Mouse (Mus musculus): Measurements from ENCODE around the gene Coro1c. TPM values are rescaled to one million over a fixed set of nuclear protein-coding genes. Genes with fewer than 3 reads are reported as not detected.

The Coro1c gene
- total and polyA plus RNA-seq, 3 experiments, result 66.1 to 87.4 (median 69.9) TPM

DNA sequence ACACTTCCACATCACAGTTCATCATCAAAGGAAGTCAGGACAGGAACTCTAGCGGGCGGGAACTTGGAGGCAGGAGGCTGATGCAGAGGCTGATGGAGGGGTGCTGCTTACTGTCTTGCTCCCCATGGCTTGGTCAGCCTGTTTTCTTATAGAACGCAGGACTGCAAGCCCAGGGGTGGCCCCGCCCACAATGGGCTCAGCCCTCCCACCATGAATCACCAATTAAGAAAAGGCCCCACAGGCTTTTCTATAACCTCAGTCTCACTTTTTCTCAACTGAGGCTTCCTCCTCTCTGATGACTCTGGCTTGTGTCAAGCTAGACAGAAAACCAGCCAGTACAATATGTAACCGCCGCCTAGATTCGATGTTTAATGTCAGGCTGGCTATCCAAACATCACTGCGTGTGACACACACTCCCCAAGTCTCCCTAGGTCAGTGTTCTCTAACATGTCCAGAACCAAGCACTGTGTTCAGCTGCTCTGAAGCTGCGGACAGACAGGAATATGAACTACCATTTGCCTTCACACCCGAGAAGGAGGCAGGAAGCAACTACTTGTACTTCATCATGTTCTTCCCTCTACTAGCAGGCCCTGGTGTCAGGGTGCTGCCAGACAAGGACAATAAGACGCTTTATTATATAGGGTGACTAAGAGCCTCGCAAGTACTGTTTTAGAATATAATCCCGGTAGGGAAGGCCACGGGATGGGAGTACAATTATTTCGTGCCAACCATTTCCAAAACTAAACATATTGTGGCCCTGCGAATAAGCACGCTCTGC, 1.4 kb downstream of the Coro1c start:
- Histone ChIP-seq H3K9ac (ENCODE audit: insufficient read depth, low read depth) (peak overlapping the region; percentile 61), H3K4me3 (replicated peaks in 1 of 3; ENCODE audit: low read depth in 2 of 3, low read length in 2 of 3, poor library complexity in 1 of 3) (peak overlapping the region; percentile 69 to 97 (median 79)), H3K27me3 (replicated peaks) (no peaks in the 10 kb centered on the region), H3K79me2 (replicated peaks; ENCODE audit: control insufficient read depth, extremely low read depth, insufficient read depth, poor library complexity, severe bottlenecking) (peaks cover 35% of the 10 kb centered on the region), H3K9me3 (replicated peaks; ENCODE audit: low read length) (no peaks in the 10 kb centered on the region), H3K36me3 (replicated peaks in 1 of 2; ENCODE audit: control insufficient read depth in 1 of 2, insufficient read depth in 1 of 2, low read length in 1 of 2) (peaks cover 0 to 11% of the 10 kb centered on the region in 2 experiments), H3K4me1 (ENCODE audit: control insufficient read depth in 1 of 2, insufficient read depth in 2 of 2) (peaks cover 8 to 53% of the 10 kb centered on the region in 2 experiments), H3K27ac (ENCODE audit: insufficient read depth, low read depth) (peak overlapping the region; percentile 18; the same call in 1 of the 2 replicates), H3K4me2 (ENCODE audit: insufficient read depth, low read depth, poor library complexity, severe bottlenecking) (peak overlapping the region; percentile 45)
- TF ChIP-seq SIN3A (IDR thresholded peaks at IDR 0.05; ENCODE audit: low read length) (peak; percentile 14; the same call in 1 of the 2 replicates), POLR2AphosphoS2 (IDR thresholded peaks at IDR 0.05; ENCODE audit: low read depth, low read length) (no peak)
- DNase-seq (ENCODE audit: extremely low read depth), result peak; percentile 51
- in situ Hi-C loops (cut with MboI; ENCODE audit: low pct_ligation_motif_present, low pct_unique_long_range_greater_than_20kb, low sequenced_read_pairs), result no loop called here
- dilution Hi-C loops (cut with MboI; ENCODE audit: extremely low pct_ligation_motif_present, extremely low pct_unique_long_range_greater_than_20kb, low sequenced_read_pairs), result no loop called here

GRCm38 (mm10) chr5:113904987-113905386, 3.6 kb downstream of the Coro1c start:
- in situ Hi-C loops (cut with MboI; ENCODE audit: low pct_ligation_motif_present, low pct_unique_long_range_greater_than_20kb, low sequenced_read_pairs), result no loop called here
- dilution Hi-C loops (cut with MboI; ENCODE audit: extremely low pct_ligation_motif_present, extremely low pct_unique_long_range_greater_than_20kb, low sequenced_read_pairs), result no loop called here
- Histone ChIP-seq H3K36me3 (replicated peaks in 1 of 2; ENCODE audit: control insufficient read depth in 1 of 2, insufficient read depth in 1 of 2, low read length in 1 of 2) (peaks cover 0 to 19% of the 10 kb centered on the region in 2 experiments), H3K79me2 (replicated peaks; ENCODE audit: control insufficient read depth, extremely low read depth, insufficient read depth, poor library complexity, severe bottlenecking) (peaks cover 39% of the 10 kb centered on the region), H3K4me1 (ENCODE audit: control insufficient read depth in 1 of 2, insufficient read depth in 2 of 2) (peaks cover 8 to 71% of the 10 kb centered on the region in 2 experiments), H3K4me2 (ENCODE audit: insufficient read depth, low read depth, poor library complexity, severe bottlenecking) (no peak overlapping the region), H3K9ac (ENCODE audit: insufficient read depth, low read depth) (no peak overlapping the region), H3K9me3 (replicated peaks; ENCODE audit: low read length) (no peaks in the 10 kb centered on the region), H3K27ac (ENCODE audit: insufficient read depth, low read depth) (no peak overlapping the region), H3K4me3 (replicated peaks in 1 of 3; ENCODE audit: low read depth in 2 of 3, low read length in 2 of 3, poor library complexity in 1 of 3) (no peak overlapping the region), H3K27me3 (replicated peaks) (no peaks in the 10 kb centered on the region)
- DNase-seq (ENCODE audit: extremely low read depth), result no peak
- no peak for TF ChIP-seq USF2 (conservative IDR thresholded peaks at IDR 0.05; ENCODE audit: low read depth, low read length)
- no peak for TF ChIP-seq RCOR1 (conservative IDR thresholded peaks at IDR 0.05; ENCODE audit: low read depth, low read length)
- no peak for TF ChIP-seq ETS1 (conservative IDR thresholded peaks at IDR 0.05; ENCODE audit: low read depth, low read length)
- TF ChIP-seq MXI1 (IDR thresholded peaks at IDR 0.05; ENCODE audit: low read depth, low read length), result no peak
- TF ChIP-seq ZC3H11A (IDR thresholded peaks at IDR 0.05; ENCODE audit: low read depth, low read length), result no peak
- TF ChIP-seq NRF1 (IDR thresholded peaks at IDR 0.05; ENCODE audit: low read depth, low read length), result no peak
- TF ChIP-seq TBP (conservative IDR thresholded peaks at IDR 0.05; ENCODE audit: low read depth, low read length), result no peak
- no peak for TF ChIP-seq POLR2A (IDR thresholded peaks at IDR 0.05; ENCODE audit: low read depth, low read length)
- no peak for TF ChIP-seq JUN (IDR thresholded peaks at IDR 0.05; ENCODE audit: insufficient read depth, low read depth, low read length)
- TF ChIP-seq USF1 (IDR thresholded peaks at IDR 0.05; ENCODE audit: low read depth, low read length), result no peak

DNA sequence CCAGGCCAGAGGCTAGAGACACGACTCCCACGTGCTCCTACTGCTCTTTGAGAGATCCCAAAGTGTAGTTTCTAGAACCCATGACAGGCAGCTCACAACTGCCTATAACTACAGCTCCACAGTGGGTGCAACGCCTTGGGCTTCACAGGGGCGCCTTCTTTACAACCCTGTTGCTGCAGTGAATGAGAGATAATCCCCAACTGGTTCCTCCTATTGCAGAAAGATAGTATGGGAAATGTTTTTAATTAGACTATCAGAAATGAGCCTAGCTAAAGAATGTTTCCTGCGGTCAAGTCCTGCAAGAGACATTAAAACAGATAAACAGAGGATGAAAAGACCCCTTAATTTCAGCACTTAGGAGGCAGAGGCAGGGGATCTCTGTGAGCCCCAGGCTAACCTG, 5.6 kb downstream of the Coro1c start:
- Histone ChIP-seq H3K9me3 (replicated peaks; ENCODE audit: low read length) (no peaks in the 10 kb centered on the region), H3K79me2 (replicated peaks; ENCODE audit: control insufficient read depth, extremely low read depth, insufficient read depth, poor library complexity, severe bottlenecking) (peaks cover 50% of the 10 kb centered on the region), H3K4me3 (replicated peaks in 1 of 3; ENCODE audit: low read depth in 2 of 3, low read length in 2 of 3, poor library complexity in 1 of 3) (no peak overlapping the region), H3K36me3 (replicated peaks in 1 of 2; ENCODE audit: control insufficient read depth in 1 of 2, insufficient read depth in 1 of 2, low read length in 1 of 2) (peaks cover 0 to 19% of the 10 kb centered on the region in 2 experiments), H3K27ac (ENCODE audit: insufficient read depth, low read depth) (no peak overlapping the region), H3K4me2 (ENCODE audit: insufficient read depth, low read depth, poor library complexity, severe bottlenecking) (no peak overlapping the region), H3K27me3 (replicated peaks) (no peaks in the 10 kb centered on the region), H3K9ac (ENCODE audit: insufficient read depth, low read depth) (no peak overlapping the region), H3K4me1 (ENCODE audit: control insufficient read depth in 1 of 2, insufficient read depth in 2 of 2) (peaks cover 4 to 79% of the 10 kb centered on the region in 2 experiments)
- DNase-seq (ENCODE audit: extremely low read depth), result no peak
- in situ Hi-C loops (cut with MboI; ENCODE audit: low pct_ligation_motif_present, low pct_unique_long_range_greater_than_20kb, low sequenced_read_pairs), result no loop called here
- dilution Hi-C loops (cut with MboI; ENCODE audit: extremely low pct_ligation_motif_present, extremely low pct_unique_long_range_greater_than_20kb, low sequenced_read_pairs), result no loop called here
- no peak for TF ChIP-seq ETS1 (conservative IDR thresholded peaks at IDR 0.05; ENCODE audit: low read depth, low read length)
- TF ChIP-seq POLR2A (IDR thresholded peaks at IDR 0.05; ENCODE audit: low read depth, low read length), result no peak
- no peak for TF ChIP-seq SIN3A (IDR thresholded peaks at IDR 0.05; ENCODE audit: low read length)
- no peak for TF ChIP-seq USF1 (IDR thresholded peaks at IDR 0.05; ENCODE audit: low read depth, low read length)
- no peak for TF ChIP-seq MAZ (IDR thresholded peaks at IDR 0.05; ENCODE audit: low read depth, low read length)
- TF ChIP-seq ZKSCAN1 (IDR thresholded peaks at IDR 0.05; ENCODE audit: borderline replicate concordance, low read depth, low read length), result no peak
- no peak for TF ChIP-seq MEF2A (IDR thresholded peaks at IDR 0.05; ENCODE audit: borderline replicate concordance, low read depth, low read length)
- TF ChIP-seq E2F4 (IDR thresholded peaks at IDR 0.05; ENCODE audit: insufficient replicate concordance, low read depth, low read length), result no peak
- TF ChIP-seq PAX5 (IDR thresholded peaks at IDR 0.05; ENCODE audit: low read length), result no peak
- no peak for TF ChIP-seq POLR2AphosphoS2 (IDR thresholded peaks at IDR 0.05; ENCODE audit: low read depth, low read length)

Data from CH12.LX (cell line).